11 mouse cellular contexts compared by ENCODE assay signal in genomic region chr17:16054481-16054880, GRCm38 (mm10).
DNase-seq lines count a peak whose midpoint lies in the region; TF ChIP-seq lines count a peak whose summit lies in the region.
"Had no signal": no experiment of that assay in that cellular context is flagged by ENCODE, and none has a peak within 500 bp of the region (broad histone marks: within the 10 kb centered on the region; RNA-seq: fewer than 3 reads in every experiment).

No protein-coding gene starts in this region.

- DNase-seq in layer of hippocampus, adult 11-12 months (ENCODE audit: low spot score): peak; percentile 10
- no peak for DNase-seq in layer of hippocampus, postnatal 14 days (ENCODE audit: low spot score in 2 of 2)
- DNase-seq in brain, embryonic 14.5 days (ENCODE audit: low read depth): peak; percentile 27
- DNase-seq in gastrocnemius, adult 18-20 months (ENCODE audit: low spot score): peak; percentile 56
- peak; percentile 40 for DNase-seq in kidney, postnatal 14 days
- DNase-seq in MN1 (ENCODE audit: low spot score): no peak
- no peak for DNase-seq in cerebellum, adult 11-12 months
- no peak for DNase-seq in thymus, adult 2 months
- DNase-seq: midbrain, embryonic 14.5 days had no signal

- WGBS in thymus, adult 2 months: 64% methylated on average over 3 of the region's 3 CpGs

- H3K36me3 ChIP-seq in thymus, adult 2 months (ENCODE audit: control insufficient read depth, insufficient read depth, low read length): no peaks in the 10 kb centered on the region
- H3K36me3 ChIP-seq: embryonic facial prominence, embryonic 15.5 days had no signal

- no peaks in the 10 kb centered on the region for H3K4me1 ChIP-seq in thymus, adult 2 months (replicated peaks; ENCODE audit: control insufficient read depth, insufficient read depth, low read length)

- H3K4me3 ChIP-seq in thymus, adult 2 months (ENCODE audit: control insufficient read depth, insufficient read depth, low read length): no peak overlapping the region
- H3K4me3 ChIP-seq: embryonic facial prominence, embryonic 15.5 days had no signal

- no peak for TF ChIP-seq CTCF in brain, embryonic 14.5 days (IDR thresholded peaks at IDR 0.05; ENCODE audit: borderline replicate concordance, extremely low read depth, insufficient read depth, insufficient read length)
- no peak for TF ChIP-seq CTCF in thymus, adult 2 months (IDR thresholded peaks at IDR 0.05; ENCODE audit: borderline replicate concordance, control insufficient read depth, extremely low read depth, insufficient read depth, low read length, poor library complexity)

- no peaks in the 10 kb centered on the region for H3K27me3 ChIP-seq in thymus, adult 2 months (ENCODE audit: control insufficient read depth, insufficient read depth, low read length)
- H3K27me3 ChIP-seq: embryonic facial prominence, embryonic 15.5 days; Patski had no signal

- no peak overlapping the region for H3K27ac ChIP-seq in thymus, adult 2 months (ENCODE audit: control insufficient read depth, insufficient read depth, low read length)
- H3K27ac ChIP-seq: embryonic facial prominence, embryonic 15.5 days had no signal

- no peak for TF ChIP-seq POLR2A in brain, embryonic 14.5 days (IDR thresholded peaks at IDR 0.05; ENCODE audit: borderline replicate concordance, extremely low read depth, insufficient read depth, insufficient read length, poor library complexity, severe bottlenecking)
- TF ChIP-seq POLR2A in thymus, adult 2 months (IDR thresholded peaks at IDR 0.05; ENCODE audit: control insufficient read depth, extremely low read depth, insufficient read depth, low read length, poor library complexity): no peak

Comparison
In these comparisons a context has a peak if more than half of its experiments do, and no peak if none do; other contexts are left out.
1. DNase-seq: peak in layer of hippocampus, adult 11-12 months (single experiment), brain, embryonic 14.5 days (single experiment), gastrocnemius, adult 18-20 months (single experiment) and kidney, postnatal 14 days (single experiment); none in layer of hippocampus, postnatal 14 days (0 of 2), MN1 (single experiment), cerebellum, adult 11-12 months (single experiment) and thymus, adult 2 months (single experiment).